Mouse (Mus musculus) heart, adult 10 weeks (tissue): ENCODE measurements around the gene Tmem222. TPM values are rescaled to one million over a fixed set of nuclear protein-coding genes. Genes with fewer than 3 reads are reported as not detected.

Source experiments
- polyA plus RNA-seq: library from polyadenylated mRNA; stranded (reverse); fragments of 350-450 nt; fragmentation: Illumina TruSeq; extraction: RNeasy Lipid Tissue Mini Kit (QIAGEN cat#74804); gene quantifications from one replicate; pipeline ENCODE4 v1.2.3, GENCODE M21; 2014; ENCODE audit warnings: low read depth, low replicate concordance

Gene Tmem222
- 45.1 TPM for polyA plus RNA-seq

DNA sequence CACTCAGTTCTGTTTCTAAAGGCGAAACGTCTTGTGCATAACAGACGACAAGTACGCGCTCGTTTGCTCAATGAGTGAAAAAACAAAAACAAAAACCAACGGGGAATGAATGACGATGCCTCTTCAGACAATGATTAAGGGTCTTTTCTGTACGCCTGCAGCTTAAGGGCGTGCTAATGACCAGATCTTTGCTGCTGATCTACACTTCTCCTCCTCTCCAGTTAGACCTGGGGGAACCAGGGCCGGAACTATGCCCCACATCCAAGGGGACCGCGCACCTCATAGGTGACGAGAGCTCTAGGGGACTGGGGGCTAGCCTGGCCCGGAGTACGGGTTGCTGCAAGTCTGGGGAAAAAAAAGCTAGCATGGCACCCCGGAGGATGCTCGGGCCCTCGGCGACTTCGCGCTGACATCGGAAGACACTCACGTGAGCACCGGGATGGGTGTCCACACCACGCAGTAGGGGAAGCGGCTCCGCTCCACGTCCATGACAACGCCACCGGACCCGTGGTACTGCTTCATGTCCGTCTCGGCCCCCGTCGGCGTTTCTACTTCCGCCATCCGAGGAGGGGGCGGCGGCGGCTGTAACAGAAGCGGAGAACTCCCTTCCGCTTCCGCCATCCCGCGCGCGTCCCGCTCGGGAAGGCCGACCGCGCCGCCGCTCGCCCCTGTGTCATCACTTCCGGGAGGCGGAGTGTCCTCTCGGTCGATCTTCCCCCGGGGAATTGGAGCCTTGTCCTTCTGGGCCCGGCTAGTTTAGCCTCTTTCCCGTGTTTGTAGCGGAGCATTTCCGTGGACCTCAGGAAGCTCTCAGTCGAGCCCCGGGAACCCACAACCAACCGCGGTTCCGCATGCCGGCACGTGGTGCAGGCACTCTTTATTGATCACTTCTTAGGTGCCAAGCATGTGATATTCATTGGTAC is at the start of gene Tmem222:
Gene Tmem222 (minus strand): TSS at position 689 of the 923 bp plus-strand sequence.

DNA sequence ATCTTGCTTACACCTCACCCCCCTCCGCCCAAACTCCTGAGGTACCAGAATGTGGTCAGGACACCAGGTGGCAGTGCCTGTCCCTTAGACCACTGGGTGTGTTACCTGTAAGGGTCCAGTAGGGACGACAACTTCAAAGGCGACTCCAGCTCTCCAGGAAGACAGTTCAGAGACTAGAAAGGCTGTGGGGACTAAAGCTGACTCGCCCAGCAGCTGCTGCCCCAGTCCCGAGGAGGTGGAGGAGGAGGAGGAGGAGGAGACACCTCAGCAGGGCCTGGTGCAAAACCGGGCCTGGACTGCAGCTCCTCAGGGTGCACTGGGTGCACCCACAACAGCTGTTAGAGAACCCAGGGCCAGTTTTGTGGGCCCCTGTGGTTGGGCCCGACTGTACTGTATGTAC is 14.7 kb downstream of the Tmem222 start, which contains the start of gene Sytl1:
Gene Sytl1 (minus strand): TSS at position 232 of the 400 bp plus-strand sequence.

DNA sequence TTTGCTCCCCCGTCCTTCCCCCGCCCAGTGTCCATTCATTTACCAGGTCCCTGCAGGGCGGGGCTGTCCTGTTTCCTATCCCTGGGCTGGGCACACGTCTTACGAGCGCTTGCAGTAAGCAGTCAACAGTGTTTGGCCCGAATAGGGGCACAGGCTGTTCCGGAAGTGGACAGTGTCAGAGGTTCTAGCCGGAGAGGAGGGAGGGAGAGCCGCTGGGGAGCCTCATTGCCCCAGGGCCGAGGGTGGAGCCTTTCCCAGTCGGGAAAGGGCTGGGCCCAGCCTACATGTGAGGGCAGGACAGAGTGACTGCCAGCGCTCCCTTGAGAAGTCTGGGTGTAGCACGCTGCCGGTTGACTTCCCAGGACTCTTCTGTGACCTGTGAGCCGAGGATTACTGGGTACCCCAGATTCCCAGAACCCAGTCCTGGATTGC is 37.1 kb downstream of the Tmem222 start, which contains the start of gene Map3k6:
Gene Map3k6 (plus strand): TSS at position 329 of the 432 bp plus-strand sequence.

Other genes starting within 250 kb of the Tmem222 start
- gene Wasf2, start 147.3 kb downstream of the Tmem222 start, polyA plus RNA-seq, result 28.1 TPM
- not detected for gene Cd164l2, start 65.7 kb downstream of the Tmem222 start, polyA plus RNA-seq
- gene Gpr3, start 65.3 kb downstream of the Tmem222 start, polyA plus RNA-seq, result not detected
- 12.1 TPM for gene Map3k6, start 37.0 kb downstream of the Tmem222 start, polyA plus RNA-seq
- 1.5 TPM for gene Sytl1, start 14.7 kb downstream of the Tmem222 start, polyA plus RNA-seq
- 48.1 TPM for gene Wdtc1, start 75.7 kb upstream of the Tmem222 start, polyA plus RNA-seq
- 16.6 TPM for gene Slc9a1, start 91.9 kb upstream of the Tmem222 start, polyA plus RNA-seq
- 1.3 TPM for gene Tent5b, start 202.3 kb upstream of the Tmem222 start, polyA plus RNA-seq
- gene Trnp1, start 220.8 kb upstream of the Tmem222 start, polyA plus RNA-seq, result 4.7 TPM
- not detected for gene Kdf1, start 241.2 kb upstream of the Tmem222 start, polyA plus RNA-seq